Comparison of ENCODE assay signal across 8 mouse cellular contexts in genomic region chr1:171036550-171037324, GRCm38 (mm10). TPM values are rescaled to one million over a fixed set of nuclear protein-coding genes. Genes with fewer than 3 reads are reported as not detected.
DNase-seq lines count a peak whose midpoint lies in the region; ATAC-seq lines count a peak whose summit lies in the region.

No protein-coding gene starts in this region.

- H3K4me2 ChIP-seq in hindbrain, embryonic 14.5 days (replicated peaks): peak overlapping the region; percentile 60

- peaks cover 12% of the 10 kb centered on the region for H3K27me3 ChIP-seq in hindbrain, embryonic 14.5 days (ENCODE audit: control insufficient read depth, insufficient read depth, low read length)

- no peaks in the 10 kb centered on the region for H3K36me3 ChIP-seq in hindbrain, embryonic 14.5 days (replicated peaks; ENCODE audit: control insufficient read depth, insufficient read depth)

- DNase-seq in R1 (ENCODE audit: low read depth, low spot score): peak; percentile 65
- DNase-seq in cerebellum, postnatal 10 days: peak; percentile 87 to 90
- peak; percentile 53 to 81 for DNase-seq in frontal cortex, postnatal 25 days (ENCODE audit: low spot score in 2 of 2)
- DNase-seq in hindbrain, embryonic 14.5 days (ENCODE audit: low spot score): peak; percentile 98
- peak; percentile 72 to 90 for DNase-seq in layer of hippocampus, postnatal 14 days (ENCODE audit: low spot score in 2 of 2)
- DNase-seq in lung, postnatal 10 days: peak; percentile 68
- DNase-seq in retina, postnatal 7 days (ENCODE audit: low read depth, low spot score): peak; percentile 62
- DNase-seq in urinary bladder, postnatal 14 days (ENCODE audit: low spot score): peak; percentile 62

- H3K4me3 ChIP-seq in hindbrain, embryonic 14.5 days (replicated peaks; ENCODE audit: low read length): peak overlapping the region; percentile 34

- peak; percentile 64 for ATAC-seq in hindbrain, embryonic 14.5 days (ENCODE audit: low FRiP score)

- H3K4me1 ChIP-seq in hindbrain, embryonic 14.5 days (replicated peaks; ENCODE audit: control insufficient read depth, insufficient read depth, low read length): peaks cover 15% of the 10 kb centered on the region; the same call in 1 of the 2 replicates

- WGBS in hindbrain, embryonic 14.5 days: 3% methylated on average over 22 of the region's 22 CpGs

- H3K27ac ChIP-seq in hindbrain, embryonic 14.5 days: no peak overlapping the region

- peak overlapping the region; percentile 25; the same call in 1 of the 2 replicates for H3K9ac ChIP-seq in hindbrain, embryonic 14.5 days

- H3K9me3 ChIP-seq in hindbrain, embryonic 14.5 days (ENCODE audit: control insufficient read depth, low read length): no peaks in the 10 kb centered on the region

RNA-seq across cellular contexts. Expression of gene Fcgr4, which starts 18.0 kb away (rescaled TPM):
- polyA plus RNA-seq in hindbrain, embryonic 14.5 days (2014; fragmentation: Nextera tagmentation; extraction: Ambion mirVana): 0.33 and 0.56 TPM in 2 replicates
- total RNA-seq in layer of hippocampus, postnatal 14 days (2021): not detected

RNA-seq across cellular contexts. Expression of gene Fcgr3, which starts 28.0 kb away (rescaled TPM):
- polyA plus RNA-seq in hindbrain, embryonic 14.5 days (2014; fragmentation: Nextera tagmentation; extraction: Ambion mirVana): 9.6 and 11.6 TPM in 2 replicates
- 10 to 100 TPM; 10.2 to 11.6 TPM for total RNA-seq in layer of hippocampus, postnatal 14 days (2021)
